Mouse (Mus musculus): ENCODE data around the gene Tbc1d19. TPM values are rescaled to one million over a fixed set of nuclear protein-coding genes. Genes with fewer than 3 reads are reported as not detected.

Tbc1d19 gene
- 27.9 and 31.5 TPM in 2 replicates for polyA plus RNA-seq (2015; fragmentation: Nextera tagmentation; extraction: Ambion mirVana)

- H3K9ac ChIP-seq: peak within 1 kb of the TSS; percentile 58
- peak; percentile 100 for ATAC-seq
- 0 out of 2 replicates have a peak, but pooled peaks cover 8% of the 10 kb centered on the region for H3K4me1 ChIP-seq (replicated peaks)
- no peaks in the 10 kb centered on the region for H3K36me3 ChIP-seq
- H3K4me2 ChIP-seq (replicated peaks): peak within 1 kb of the TSS; percentile 72
- peak within 1 kb of the TSS; percentile 15 for H3K27ac ChIP-seq
- no peaks in the 10 kb centered on the region for H3K9me3 ChIP-seq
- H3K27me3 ChIP-seq (replicated peaks): no peaks in the 10 kb centered on the region
- WGBS: 5% methylated on average over 36 of the region's 36 CpGs
- peak within 1 kb of the TSS; percentile 66 for H3K4me3 ChIP-seq (replicated peaks)
Observed at GRCm38 (mm10) chr5:53809115-53809991, at the start of gene Tbc1d19. TSS of gene Tbc1d19 (plus strand) at chr5:53809606.

GRCm38 (mm10) chr5:53759912-53760311 lies 49.5 kb upstream of the Tbc1d19 start:
- Histone ChIP-seq H3K9ac (no peak overlapping the region), H3K27me3 (replicated peaks) (no peaks in the 10 kb centered on the region), H3K4me2 (replicated peaks) (no peak overlapping the region), H3K4me3 (replicated peaks) (no peak overlapping the region), H3K4me1 (replicated peaks) (no peaks in the 10 kb centered on the region), H3K9me3 (no peaks in the 10 kb centered on the region), H3K36me3 (no peaks in the 10 kb centered on the region), H3K27ac (0 out of 2 replicates have a peak overlapping the region, but pooled peaks have one; percentile 7)
- WGBS: 89% methylated on average over 4 of the region's 4 CpGs
- ATAC-seq: no peak

- Histone ChIP-seq H3K27ac (no peak overlapping the region), H3K9me3 (no peaks in the 10 kb centered on the region), H3K36me3 (no peaks in the 10 kb centered on the region), H3K4me2 (replicated peaks) (no peak overlapping the region), H3K27me3 (replicated peaks) (no peaks in the 10 kb centered on the region), H3K4me3 (replicated peaks) (no peak overlapping the region), H3K9ac (no peak overlapping the region), H3K4me1 (replicated peaks) (no peaks in the 10 kb centered on the region)
- ATAC-seq: peak; percentile 66
- WGBS: 52% methylated on average over 3 of the region's 3 CpGs
Observed at GRCm38 (mm10) chr5:53760914-53761313, 48.5 kb upstream of the Tbc1d19 start.

GRCm38 (mm10) chr5:53761346-53761745 lies 48.1 kb upstream of the Tbc1d19 start:
- H3K27ac ChIP-seq: 0 out of 2 replicates have a peak overlapping the region, but pooled peaks have one; percentile 22
- no peaks in the 10 kb centered on the region for H3K36me3 ChIP-seq
- no peak for ATAC-seq
- no peaks in the 10 kb centered on the region for H3K4me1 ChIP-seq (replicated peaks)
- H3K27me3 ChIP-seq (replicated peaks): no peaks in the 10 kb centered on the region
- no peak overlapping the region for H3K9ac ChIP-seq
- 55% methylated on average over 3 of the region's 3 CpGs for WGBS
- H3K4me2 ChIP-seq (replicated peaks): no peak overlapping the region
- H3K9me3 ChIP-seq: no peaks in the 10 kb centered on the region
- no peak overlapping the region for H3K4me3 ChIP-seq (replicated peaks)

- H3K4me2 ChIP-seq (replicated peaks): no peak overlapping the region
- H3K4me1 ChIP-seq (replicated peaks): no peaks in the 10 kb centered on the region
- H3K4me3 ChIP-seq (replicated peaks): no peak overlapping the region
- no peak overlapping the region for H3K27ac ChIP-seq
- no peaks in the 10 kb centered on the region for H3K27me3 ChIP-seq (replicated peaks)
- H3K9me3 ChIP-seq: no peaks in the 10 kb centered on the region
- no peak for ATAC-seq
- H3K9ac ChIP-seq: no peak overlapping the region
- H3K36me3 ChIP-seq: no peaks in the 10 kb centered on the region
- WGBS: 61% methylated on average over 12 of the region's 12 CpGs
Observed at GRCm38 (mm10) chr5:53784818-53785520, 24.4 kb upstream of the Tbc1d19 start.

GRCm38 (mm10) chr5:53801379-53801778 lies 8.0 kb upstream of the Tbc1d19 start:
- 64% methylated on average over 2 of the region's 2 CpGs for WGBS
- no peaks in the 10 kb centered on the region for H3K9me3 ChIP-seq
- H3K4me2 ChIP-seq (replicated peaks): no peak overlapping the region
- H3K27ac ChIP-seq: no peak overlapping the region
- no peaks in the 10 kb centered on the region for H3K4me1 ChIP-seq (replicated peaks)
- no peaks in the 10 kb centered on the region for H3K36me3 ChIP-seq
- no peak overlapping the region for H3K4me3 ChIP-seq (replicated peaks)
- no peak for ATAC-seq
- no peaks in the 10 kb centered on the region for H3K27me3 ChIP-seq (replicated peaks)
- H3K9ac ChIP-seq: no peak overlapping the region

- WGBS: 92% methylated on average over 7 of the region's 7 CpGs
- no peaks in the 10 kb centered on the region for H3K9me3 ChIP-seq
- no peak overlapping the region for H3K9ac ChIP-seq
- H3K4me1 ChIP-seq (replicated peaks): no peaks in the 10 kb centered on the region
- H3K27me3 ChIP-seq (replicated peaks): no peaks in the 10 kb centered on the region
- H3K4me2 ChIP-seq (replicated peaks): no peak overlapping the region
- H3K27ac ChIP-seq: no peak overlapping the region
- no peaks in the 10 kb centered on the region for H3K36me3 ChIP-seq
- no peak overlapping the region for H3K4me3 ChIP-seq (replicated peaks)
- no peak for ATAC-seq
Observed at GRCm38 (mm10) chr5:53819711-53820110, 10.3 kb downstream of the Tbc1d19 start.

- peaks cover 3% of the 10 kb centered on the region; the same call in 1 of the 2 replicates for H3K36me3 ChIP-seq
- WGBS: 59% methylated on average over 7 of the region's 7 CpGs
- no peak overlapping the region for H3K27ac ChIP-seq
Observed at GRCm38 (mm10) chr5:53825886-53826285, 16.5 kb downstream of the Tbc1d19 start.

GRCm38 (mm10) chr5:53834489-53834888 lies 25.1 kb downstream of the Tbc1d19 start:
- ATAC-seq: no peak
- H3K4me3 ChIP-seq (replicated peaks): no peak overlapping the region
- H3K4me2 ChIP-seq (replicated peaks): no peak overlapping the region
- WGBS: 94% methylated on average over 4 of the region's 4 CpGs
- H3K9me3 ChIP-seq: no peaks in the 10 kb centered on the region
- H3K27me3 ChIP-seq (replicated peaks): no peaks in the 10 kb centered on the region
- H3K27ac ChIP-seq: no peak overlapping the region
- no peak overlapping the region for H3K9ac ChIP-seq
- H3K4me1 ChIP-seq (replicated peaks): no peaks in the 10 kb centered on the region
- H3K36me3 ChIP-seq: peaks cover 6% of the 10 kb centered on the region

More at GRCm38 (mm10) chr5:53825886-53826285, 16.5 kb downstream of the Tbc1d19 start:
- ATAC-seq: no peak
- no peak overlapping the region for H3K4me3 ChIP-seq (replicated peaks)
- H3K4me1 ChIP-seq (replicated peaks): no peaks in the 10 kb centered on the region
- no peaks in the 10 kb centered on the region for H3K9me3 ChIP-seq
- no peak overlapping the region for H3K9ac ChIP-seq
- H3K27me3 ChIP-seq (replicated peaks): no peaks in the 10 kb centered on the region
- no peak overlapping the region for H3K4me2 ChIP-seq (replicated peaks)

- Histone ChIP-seq H3K4me1 (replicated peaks) (no peaks in the 10 kb centered on the region), H3K27me3 (replicated peaks) (no peaks in the 10 kb centered on the region), H3K4me3 (replicated peaks) (no peak overlapping the region), H3K27ac (no peak overlapping the region), H3K9ac (no peak overlapping the region), H3K9me3 (no peaks in the 10 kb centered on the region), H3K4me2 (replicated peaks) (no peak overlapping the region), H3K36me3 (peaks cover 2% of the 10 kb centered on the region; the same call in 1 of the 2 replicates)
- 77% methylated on average over 5 of the region's 5 CpGs for WGBS
- ATAC-seq: no peak
Observed at GRCm38 (mm10) chr5:53841256-53841655, 31.9 kb downstream of the Tbc1d19 start.

- no peaks in the 10 kb centered on the region for H3K27me3 ChIP-seq (replicated peaks)
- no peak for ATAC-seq
- H3K9me3 ChIP-seq: no peaks in the 10 kb centered on the region
- WGBS: 53% methylated on average over 2 of the region's 2 CpGs
- no peaks in the 10 kb centered on the region for H3K4me1 ChIP-seq (replicated peaks)
- H3K36me3 ChIP-seq: no peaks in the 10 kb centered on the region
- H3K27ac ChIP-seq: no peak overlapping the region
- H3K4me3 ChIP-seq (replicated peaks): no peak overlapping the region
- no peak overlapping the region for H3K9ac ChIP-seq
- H3K4me2 ChIP-seq (replicated peaks): no peak overlapping the region
Observed at GRCm38 (mm10) chr5:53848294-53848942, 39.0 kb downstream of the Tbc1d19 start.

GRCm38 (mm10) chr5:53852574-53852973 lies 43.2 kb downstream of the Tbc1d19 start:
- no peak for ATAC-seq
- no peak overlapping the region for H3K27ac ChIP-seq
- no peak overlapping the region for H3K9ac ChIP-seq
- no peaks in the 10 kb centered on the region for H3K9me3 ChIP-seq
- H3K36me3 ChIP-seq: no peaks in the 10 kb centered on the region
- WGBS: 71% methylated on average over 5 of the region's 5 CpGs
- H3K27me3 ChIP-seq (replicated peaks): no peaks in the 10 kb centered on the region
- H3K4me2 ChIP-seq (replicated peaks): no peak overlapping the region
- H3K4me3 ChIP-seq (replicated peaks): no peak overlapping the region
- no peaks in the 10 kb centered on the region for H3K4me1 ChIP-seq (replicated peaks)
